In genomic region chr9:74110461-74110816, GRCm38 (mm10) we compare ENCODE assay signal across 8 mouse cellular contexts. TPM values are rescaled to one million over a fixed set of nuclear protein-coding genes. Genes with fewer than 3 reads are reported as not detected.
DNase-seq lines count a peak whose midpoint lies in the region; ATAC-seq lines count a peak whose summit lies in the region.

No protein-coding gene starts in this region.

- H3K36me3 ChIP-seq in heart, embryonic 13.5 days = no peaks in the 10 kb centered on the region
- no peaks in the 10 kb centered on the region for H3K36me3 ChIP-seq in hindbrain, embryonic 15.5 days
- H3K36me3 ChIP-seq in midbrain, embryonic 14.5 days (ENCODE audit: control insufficient read depth, insufficient read depth, low read length) = no peaks in the 10 kb centered on the region

- no peaks in the 10 kb centered on the region for H3K9me3 ChIP-seq in heart, embryonic 13.5 days
- H3K9me3 ChIP-seq in hindbrain, embryonic 15.5 days = no peaks in the 10 kb centered on the region
- no peaks in the 10 kb centered on the region for H3K9me3 ChIP-seq in midbrain, embryonic 14.5 days (ENCODE audit: control insufficient read depth, low read length)

- H3K27ac ChIP-seq in heart, embryonic 13.5 days (replicated peaks) = no peak overlapping the region
- no peak overlapping the region for H3K27ac ChIP-seq in hindbrain, embryonic 15.5 days (replicated peaks)
- no peak overlapping the region for H3K27ac ChIP-seq in midbrain, embryonic 14.5 days (replicated peaks; ENCODE audit: low read depth, low read length)

- peaks cover 8% of the 10 kb centered on the region for H3K4me1 ChIP-seq in heart, embryonic 13.5 days
- 0 out of 2 replicates have a peak, but pooled peaks cover 4% of the 10 kb centered on the region for H3K4me1 ChIP-seq in hindbrain, embryonic 15.5 days (replicated peaks)
- H3K4me1 ChIP-seq in midbrain, embryonic 14.5 days (ENCODE audit: control insufficient read depth, insufficient read depth, low read length) = 0 out of 2 replicates have a peak, but pooled peaks cover 3% of the 10 kb centered on the region

- no peak for DNase-seq in heart, postnatal 4 days
- DNase-seq in embryo, embryonic 10 days (ENCODE audit: low spot score) = peak; percentile 6
- peak; percentile 2 for DNase-seq in midbrain, embryonic 14.5 days
- no peak for DNase-seq in thymus, postnatal 36 days
- DNase-seq in thymus, postnatal 25 days = no peak
- no peak for DNase-seq in gastrocnemius, postnatal 14 days

- H3K4me3 ChIP-seq in heart, embryonic 13.5 days = peak overlapping the region; percentile 58
- H3K4me3 ChIP-seq in hindbrain, embryonic 15.5 days = peak overlapping the region; percentile 22
- H3K4me3 ChIP-seq in midbrain, embryonic 14.5 days (replicated peaks; ENCODE audit: low read depth, low read length) = no peak overlapping the region

- 2% methylated on average over 7 of the region's 7 CpGs for WGBS in heart, embryonic 13.5 days
- 6% methylated on average over 7 of the region's 7 CpGs for WGBS in hindbrain, embryonic 15.5 days
- WGBS in midbrain, embryonic 14.5 days = 2% methylated on average over 7 of the region's 7 CpGs

- ATAC-seq in heart, embryonic 13.5 days (ENCODE audit: extremely low read depth, insufficient number of reproducible peaks, low FRiP score, low TSS enrichment) = no peak
- no peak for ATAC-seq in hindbrain, embryonic 15.5 days (ENCODE audit: low FRiP score, low read depth)
- ATAC-seq in midbrain, embryonic 14.5 days (ENCODE audit: low FRiP score, low TSS enrichment) = no peak

- peak overlapping the region; percentile 85 for H3K4me2 ChIP-seq in heart, embryonic 13.5 days
- peak overlapping the region; percentile 51 for H3K4me2 ChIP-seq in hindbrain, embryonic 15.5 days
- H3K4me2 ChIP-seq in midbrain, embryonic 14.5 days (ENCODE audit: low read length) = peak overlapping the region; percentile 41

- H3K27me3 ChIP-seq in heart, embryonic 13.5 days (replicated peaks) = no peaks in the 10 kb centered on the region
- 0 out of 2 replicates have a peak, but pooled peaks cover 2% of the 10 kb centered on the region for H3K27me3 ChIP-seq in hindbrain, embryonic 15.5 days
- H3K27me3 ChIP-seq in midbrain, embryonic 14.5 days (ENCODE audit: control insufficient read depth, insufficient read depth, low read length) = no peaks in the 10 kb centered on the region

- intact Hi-C loops in gastrocnemius, postnatal 14 days (cut with DNase I; ENCODE audit: low total_unique reads) = no loop called here

- peak overlapping the region; percentile 69 for H3K9ac ChIP-seq in heart, embryonic 13.5 days
- H3K9ac ChIP-seq in hindbrain, embryonic 15.5 days = no peak overlapping the region
- no peak overlapping the region for H3K9ac ChIP-seq in midbrain, embryonic 14.5 days (replicated peaks; ENCODE audit: low read length)

RNA-seq across cellular contexts. Expression of gene Wdr72, which starts 0.3 kb away (rescaled TPM):
- polyA plus RNA-seq in heart, embryonic 13.5 days (2015; fragmentation: Nextera tagmentation; extraction: Ambion mirVana) = 0.79 and 0.86 TPM in 2 replicates
- 1 to 10 TPM; 1.9 to 2.1 TPM for total RNA-seq in heart, postnatal 4 days (2021)
- polyA plus RNA-seq in hindbrain, embryonic 15.5 days (2015; fragmentation: Nextera tagmentation; extraction: Ambion mirVana) = 0.90 and 0.97 TPM in 2 replicates
- polyA plus RNA-seq in midbrain, embryonic 14.5 days (2014; fragmentation: Nextera tagmentation; extraction: Ambion mirVana) = 0.34 and 0.98 TPM in 2 replicates
- total RNA-seq in gastrocnemius, postnatal 14 days (2021) = not detected

Comparison
In these comparisons a context has a peak if more than half of its experiments do, and no peak if none do; other contexts are left out.
1. DNase-seq: peak in embryo, embryonic 10 days (single experiment) and midbrain, embryonic 14.5 days (single experiment); none in heart, postnatal 4 days (single experiment), thymus, postnatal 36 days (0 of 2), thymus, postnatal 25 days (single experiment) and gastrocnemius, postnatal 14 days (single experiment).
2. Peak in every context shown above with its lines, with median percentiles within 50 percentile points of each other: H3K4me2 ChIP-seq.